Mouse (Mus musculus) embryo, embryonic 11.5 days (tissue): ENCODE data around the gene Enpp7.

ENCODE experiments used
- DNase-seq: peaks from one replicate; pipeline ENCODE4 v3.0.0-alpha.2; 2012; ENCODE audit warnings: low read depth, low spot score

Enpp7 gene

DNA sequence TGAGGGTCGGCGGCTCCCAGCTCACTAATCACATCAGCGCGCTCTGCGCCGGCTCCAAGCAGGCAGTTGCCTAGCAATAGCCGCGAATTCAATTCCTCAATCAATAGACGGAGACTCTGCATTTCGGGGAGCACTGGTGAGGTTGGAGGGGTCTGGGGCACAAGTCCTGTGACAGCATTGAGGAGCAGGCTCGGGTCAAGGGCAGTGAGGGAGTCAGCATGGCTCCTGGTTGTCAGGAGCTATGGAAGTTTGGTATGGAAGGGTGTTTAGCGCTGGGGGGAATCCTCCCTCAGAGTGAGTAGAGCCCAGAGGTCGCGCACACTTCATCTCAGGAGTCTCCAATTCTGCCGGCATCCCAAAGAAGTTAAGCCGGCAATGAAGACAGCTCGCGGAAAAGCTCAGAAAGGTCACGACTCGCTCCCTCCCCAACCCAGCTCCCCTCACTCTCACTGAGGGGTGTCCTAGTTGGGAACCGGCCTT, 47.7 kb downstream of the Enpp7 start:
- no peak for DNase-seq

DNA sequence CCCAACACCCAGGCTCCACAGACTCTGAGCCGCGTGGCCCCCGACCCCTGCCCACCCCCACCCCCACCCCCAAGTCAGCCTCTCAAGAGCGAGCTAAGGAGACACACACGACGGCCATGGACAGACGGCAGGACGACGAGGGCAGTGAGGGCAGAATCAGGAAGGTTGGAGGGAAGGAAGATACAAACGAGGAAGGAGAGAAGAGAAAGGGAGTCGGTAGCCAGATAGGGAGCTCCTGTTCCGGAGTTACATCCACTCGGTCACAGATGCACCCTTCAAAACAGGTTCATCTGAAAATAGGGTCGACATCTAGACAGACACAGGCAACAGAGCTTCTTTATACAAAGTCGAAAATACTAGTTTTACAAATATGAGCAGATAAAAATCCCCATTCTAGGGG, 48.5 kb downstream of the Enpp7 start:
- DNase-seq: no peak

DNA sequence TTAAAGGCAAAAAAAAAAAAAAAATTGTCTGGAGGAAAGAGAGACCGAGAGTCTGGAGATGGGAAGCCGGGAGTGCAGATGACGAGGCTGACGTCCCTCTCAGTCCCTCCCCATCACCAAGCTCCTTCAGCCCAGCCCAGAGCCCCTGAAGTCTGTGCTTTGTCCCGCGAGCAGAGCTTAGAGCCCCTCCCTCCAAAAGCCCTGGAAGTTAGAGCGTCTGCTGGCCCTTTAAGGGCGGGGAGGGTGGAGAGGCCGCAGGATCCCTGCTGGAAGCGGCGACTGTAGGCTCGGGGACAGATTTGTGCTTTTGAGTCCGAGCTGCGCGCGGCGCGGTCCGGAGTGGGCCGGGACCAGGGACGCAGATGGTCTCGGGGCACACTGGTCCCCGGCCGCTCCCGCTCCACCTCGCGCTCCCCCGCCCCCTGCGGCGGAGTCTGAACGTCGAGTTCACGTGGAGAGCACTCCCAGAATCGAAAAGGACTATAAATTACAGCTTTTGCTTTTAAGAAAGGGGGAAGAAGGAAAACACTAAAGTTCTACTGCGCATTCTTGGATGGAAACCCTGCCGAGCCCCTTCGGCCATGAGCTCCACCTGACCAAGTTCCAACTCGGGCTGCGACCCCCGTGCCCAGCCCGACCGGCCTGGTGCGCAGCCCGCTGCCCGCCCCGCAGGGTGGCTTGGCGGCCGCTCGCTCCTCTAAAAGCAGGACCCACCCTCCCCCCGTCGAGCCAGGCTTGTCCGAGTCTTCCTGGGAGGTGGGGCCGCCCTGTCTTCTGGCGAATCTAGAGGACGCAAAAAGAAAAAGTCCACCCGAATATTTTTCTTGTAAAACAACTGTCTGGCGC, 49.2 kb downstream of the Enpp7 start:
- DNase-seq: no peak

DNA sequence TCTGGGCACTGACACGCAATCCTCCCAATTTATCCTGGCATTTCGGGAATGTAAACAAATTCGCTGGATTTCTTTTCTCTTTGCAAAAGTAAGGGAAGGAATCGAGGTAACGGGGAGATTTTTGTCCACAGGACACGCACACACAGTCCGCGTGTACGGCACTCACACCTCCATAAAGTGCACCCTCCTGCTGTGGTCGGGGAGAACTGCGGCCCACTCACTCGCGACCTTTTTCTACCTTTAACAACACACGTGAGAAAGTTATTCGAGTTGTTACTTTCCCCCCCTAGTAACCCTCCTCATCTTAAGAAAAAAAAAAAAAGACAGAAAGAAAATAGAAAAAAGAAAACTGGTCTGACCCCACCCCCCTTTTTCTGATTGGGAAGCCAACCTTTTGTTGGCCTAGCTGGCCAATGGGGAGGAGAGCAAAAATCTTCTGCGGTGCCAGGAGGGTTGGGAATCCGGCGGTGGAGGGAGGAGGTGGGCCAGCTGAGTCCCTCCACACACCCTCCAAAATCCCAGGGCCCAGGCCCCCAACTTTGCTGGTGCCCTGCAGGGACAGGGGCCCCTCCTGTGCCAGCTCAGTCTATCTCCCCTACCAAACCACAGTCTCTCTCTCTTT, 49.9 kb downstream of the Enpp7 start:
- DNase-seq: no peak

DNA sequence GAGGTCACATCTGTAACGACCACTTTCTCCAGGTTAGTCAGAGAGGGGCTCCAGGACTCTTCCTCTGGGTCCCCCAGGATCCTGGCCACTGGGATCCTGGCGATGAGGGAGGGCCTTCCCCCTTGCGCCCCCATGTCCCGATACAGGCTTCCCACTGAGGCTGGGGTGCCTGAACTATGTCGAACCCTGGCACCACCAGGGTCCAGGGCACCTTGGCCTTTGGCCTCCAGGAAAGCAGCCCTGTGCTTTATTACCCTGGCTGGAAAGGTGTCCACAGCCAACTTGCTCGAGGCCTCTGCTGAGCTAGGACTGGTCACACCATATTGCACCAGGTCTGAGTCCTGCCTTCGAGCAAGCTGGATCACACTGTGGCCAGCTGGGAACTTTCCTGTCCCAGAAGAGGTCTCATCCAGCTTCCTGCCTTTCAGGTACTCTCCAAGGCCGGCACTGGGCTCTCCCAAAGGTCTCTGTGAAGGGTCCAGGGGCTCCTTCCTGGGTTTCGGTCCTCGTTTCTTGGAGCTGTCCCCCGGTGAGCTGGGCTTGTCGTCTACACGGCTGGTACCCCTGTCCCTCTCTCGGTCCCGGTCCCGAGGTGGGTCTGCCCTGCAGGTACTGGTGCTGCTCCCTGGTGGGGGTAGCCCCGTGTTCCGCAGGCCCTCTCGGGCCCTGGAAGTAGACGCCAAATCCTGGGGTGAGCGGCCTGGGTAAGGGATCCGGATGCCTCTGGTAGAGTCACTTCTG, 50.9 kb downstream of the Enpp7 start:
- DNase-seq: no peak

DNA sequence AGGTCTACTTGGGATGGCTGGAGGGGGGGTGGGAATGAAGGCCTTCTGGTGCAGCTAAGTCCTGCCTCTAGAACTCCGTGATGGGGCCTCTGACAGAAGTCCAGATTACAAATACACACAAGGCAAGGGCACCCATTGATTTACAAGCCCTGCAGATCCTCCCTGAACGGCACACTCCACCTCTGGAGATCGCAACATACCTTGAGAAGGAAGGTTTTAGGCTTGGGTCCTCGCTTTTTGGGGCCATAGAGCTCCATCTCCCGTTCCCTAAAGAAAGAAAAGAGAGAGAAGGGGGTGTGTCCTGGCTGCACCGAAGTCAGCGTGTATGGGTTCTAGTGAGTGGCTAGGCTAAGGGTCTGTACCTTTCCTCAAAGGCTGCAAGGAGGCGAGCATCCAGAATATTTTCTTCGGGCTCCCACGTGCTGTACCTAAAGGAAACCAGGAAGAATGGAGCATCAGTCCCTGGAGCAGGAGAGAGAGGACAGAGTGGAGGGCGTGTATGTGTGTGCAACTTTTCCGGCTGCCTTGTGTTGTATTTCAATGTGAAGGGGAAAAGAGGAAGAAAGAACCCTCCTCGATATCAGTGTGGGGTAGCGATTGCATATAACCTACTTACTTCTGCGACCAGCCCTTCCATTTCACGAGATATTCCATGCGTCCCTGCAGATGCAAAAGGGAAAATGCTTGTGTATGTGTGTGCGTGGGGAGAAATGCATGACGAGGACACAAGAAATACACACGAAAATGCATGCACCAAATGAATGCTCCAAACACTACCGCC, 51.9 kb downstream of the Enpp7 start:
- DNase-seq: no peak

DNA sequence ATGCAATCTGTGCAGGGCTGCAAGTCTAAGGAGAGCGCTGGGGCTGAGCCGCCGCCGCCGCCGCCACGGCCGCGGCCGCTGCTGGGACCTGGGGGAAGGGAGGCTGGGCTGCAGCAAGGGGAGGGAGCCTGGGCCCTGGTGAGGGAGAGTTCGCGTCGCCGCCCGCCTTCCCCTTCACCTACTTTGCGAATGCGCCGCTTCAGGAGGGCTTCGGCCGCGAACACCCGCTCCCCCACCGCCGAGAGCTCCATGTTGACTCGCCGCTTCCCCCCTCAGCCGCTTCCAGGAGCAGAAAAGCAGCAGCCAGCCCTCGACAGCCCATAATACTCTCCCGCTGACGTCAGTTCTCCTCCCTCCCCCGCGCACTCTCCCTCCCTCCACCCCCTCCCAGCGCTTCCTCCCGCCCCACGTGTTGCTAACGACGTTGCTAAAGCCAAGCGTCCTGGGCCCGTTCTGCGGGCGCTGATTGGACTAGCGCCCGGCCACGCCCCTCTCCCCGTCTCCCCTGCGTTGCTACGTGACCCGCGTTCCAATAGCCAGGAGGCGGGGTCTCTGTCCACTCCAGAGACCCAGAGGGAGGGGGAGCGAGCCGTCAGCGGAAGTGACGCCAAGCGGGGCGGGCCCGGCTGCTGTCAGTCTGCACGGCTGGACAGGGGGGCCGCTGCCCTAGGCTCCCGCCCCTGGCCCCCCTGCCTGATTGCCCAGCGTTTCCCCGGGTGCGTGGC, 52.8 kb downstream of the Enpp7 start, which contains the start of gene Cbx8:
Gene Cbx8, minus strand, starts transcription at position 370 of the 725 bp plus-strand sequence.
- DNase-seq: peak; percentile 100

DNA sequence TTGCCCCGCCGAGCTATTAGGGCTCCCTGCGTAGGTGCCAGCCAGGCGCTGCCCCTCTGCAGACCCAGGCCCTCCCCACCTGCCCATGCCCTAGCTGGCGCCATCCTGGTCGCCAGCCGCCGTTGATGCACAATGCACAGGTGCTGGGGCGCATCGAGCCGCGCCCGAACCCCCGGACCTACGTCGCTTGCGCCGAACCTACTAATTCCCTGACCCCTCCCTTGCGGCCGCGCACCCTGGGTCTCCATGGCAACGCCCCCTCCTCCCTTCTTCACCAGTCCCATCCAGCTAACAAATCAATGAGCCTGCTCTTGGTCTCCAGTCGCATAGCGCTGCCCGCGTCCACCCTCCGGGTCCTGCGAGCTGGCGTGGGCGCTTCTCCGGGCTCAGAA, 53.3 kb downstream of the Enpp7 start:
- no peak for DNase-seq

DNA sequence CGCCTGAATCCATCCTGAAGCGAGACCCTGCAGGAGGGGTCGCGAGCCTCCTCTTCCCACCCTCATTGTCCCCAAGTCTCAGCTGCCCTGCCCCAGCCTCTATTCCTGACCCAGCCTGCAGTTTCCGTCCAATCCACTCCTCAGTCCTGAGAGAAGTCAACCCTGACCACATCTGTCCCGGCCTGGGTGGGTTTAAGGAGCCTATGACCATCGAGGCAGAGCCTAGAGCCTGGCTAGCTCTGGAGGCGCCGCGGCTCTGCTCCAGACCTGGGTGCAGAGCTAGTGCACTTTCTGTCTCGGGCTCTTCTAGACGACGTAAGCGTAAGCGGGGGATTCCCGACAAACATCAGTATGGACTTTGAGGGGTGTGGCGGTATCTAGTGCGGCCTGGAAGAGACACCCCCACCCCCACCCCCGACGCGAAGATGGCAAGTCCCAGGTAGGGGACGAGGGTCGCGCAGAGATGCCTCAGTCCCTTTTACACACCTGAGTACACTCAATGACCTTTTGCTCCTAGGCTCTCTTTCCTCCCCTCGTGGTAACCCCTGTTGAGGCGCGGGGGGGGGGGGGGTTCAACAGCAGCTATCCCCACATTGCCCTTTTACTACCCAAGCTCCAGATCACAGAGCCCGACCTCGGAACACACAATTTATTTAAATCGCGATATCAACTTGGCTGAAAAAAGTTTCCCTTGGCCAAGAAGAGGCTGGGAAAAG, 53.9 kb downstream of the Enpp7 start:
- no peak for DNase-seq
